Mouse (Mus musculus) activated CD4-positive, CD25-positive, alpha-beta regulatory T cell, adult 4 months (primary cell): Measurements from ENCODE around the gene Sowaha. TPM values are rescaled to one million over a fixed set of nuclear protein-coding genes. Genes with fewer than 3 reads are reported as not detected.
"Not testable (repeated sequence)": the region's sequence is repeated elsewhere in the genome, so short reads cannot be mapped to it uniquely, and the experiment has no call there.

Source experiments
- ATAC-seq: one replicate; pipeline ENCODE4 v1.8.0; 2017
- polyA plus RNA-seq, 2 experiments: library from polyadenylated mRNA; unstranded; fragments of 100-300 nt; shearing (Covaris generic); gene quantifications; one replicate each; pipeline ENCODE4 v1.2.1; 2017

The Sowaha gene
- polyA plus RNA-seq, 2 experiments from 2014 or later, result not detected

GRCm38 (mm10) chr11:53433057-53433456 is 47.0 kb downstream of the Sowaha start:
- ATAC-seq, result no peak

DNA sequence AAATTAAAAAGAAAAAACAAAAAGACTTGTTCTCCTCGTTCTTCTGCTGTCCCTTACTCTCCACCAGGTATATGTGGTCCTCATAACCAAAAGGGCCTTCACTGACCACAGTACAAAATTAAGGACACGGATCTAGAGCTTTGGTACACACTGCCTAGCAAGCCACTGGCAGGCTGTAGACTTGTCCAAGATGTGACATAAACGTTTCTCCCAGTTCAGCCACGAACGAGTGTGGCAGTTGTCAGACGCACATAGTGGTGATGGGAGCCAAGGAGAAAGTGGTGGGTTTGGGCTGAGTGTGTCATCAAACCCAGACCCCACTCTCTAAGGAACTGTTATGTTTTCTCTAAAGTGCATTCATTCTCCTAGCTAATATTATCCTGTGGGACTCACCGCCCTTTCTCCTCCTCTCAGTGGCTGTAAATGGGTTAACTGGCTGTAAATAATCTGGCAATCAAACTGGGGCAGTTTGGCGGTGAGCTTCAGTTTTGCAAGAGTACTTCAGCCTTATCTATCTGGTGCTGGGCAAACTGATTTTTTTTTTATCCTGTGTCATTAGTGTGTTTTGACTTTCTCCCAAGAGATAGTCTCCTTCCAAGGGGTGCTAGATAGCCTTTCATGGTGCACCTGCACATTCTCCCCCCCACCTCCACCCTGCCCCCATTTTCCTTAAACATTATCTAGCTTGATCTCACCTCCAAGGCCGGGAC is 48.6 kb downstream of the Sowaha start:
- no peak for ATAC-seq

DNA sequence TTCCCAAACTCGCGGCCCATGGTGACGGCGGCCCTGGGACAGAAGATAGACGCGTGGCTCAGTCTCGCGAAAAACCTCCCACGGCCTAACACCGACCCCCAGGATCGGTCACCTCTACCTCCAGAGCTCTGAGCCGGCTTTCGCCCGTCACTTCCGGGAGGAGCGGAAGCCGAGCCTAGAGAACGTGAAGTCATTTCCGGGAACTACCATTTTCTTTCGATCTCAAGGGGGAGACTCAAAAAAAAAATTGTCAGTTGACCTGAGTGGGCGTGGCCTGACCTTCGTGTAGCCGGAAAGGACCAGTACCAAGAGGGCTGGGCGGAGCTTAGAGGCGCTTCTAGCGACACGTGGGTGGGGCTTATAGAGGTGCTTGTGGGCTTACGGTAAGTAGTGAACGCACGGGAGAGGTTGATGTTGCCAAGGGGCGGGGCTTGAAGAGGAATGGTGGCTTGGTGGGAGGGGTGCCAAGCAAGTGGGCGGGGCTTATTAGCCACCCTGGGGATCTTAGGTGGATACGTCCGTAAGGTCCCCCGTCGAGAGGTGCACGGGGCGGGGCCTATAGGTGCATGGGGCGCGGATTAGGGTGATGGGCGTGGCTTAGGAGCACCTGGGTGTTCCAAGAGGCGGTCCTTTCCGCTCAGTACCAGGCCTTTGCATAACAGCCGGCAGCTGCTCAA is 49.3 kb downstream of the Sowaha start, which contains the start of the genes Uqcrq and Gdf9:
Uqcrq (minus strand) TSS at position 162 of the 677 bp plus-strand sequence.
Gdf9 (plus strand) TSS at position 354 of the 677 bp plus-strand sequence.
- peak; percentile 91 for ATAC-seq

DNA sequence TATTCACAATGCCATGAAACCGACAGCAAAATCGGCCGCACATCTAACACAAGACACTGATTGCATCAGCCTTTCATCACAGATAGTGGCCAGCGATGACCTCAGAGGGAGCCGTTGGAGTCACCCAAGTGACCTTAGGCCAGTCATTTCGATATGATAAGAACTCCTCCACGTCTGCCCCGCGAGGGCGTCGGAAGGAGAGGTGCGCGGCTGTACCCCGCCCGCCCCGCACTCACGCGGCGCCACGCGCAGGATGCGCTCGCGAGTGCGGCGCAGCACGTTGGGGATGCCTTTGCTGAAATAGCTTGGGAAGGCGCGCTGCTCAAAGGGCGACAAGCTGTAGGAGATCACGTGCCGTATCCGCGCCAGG is 49.8 kb downstream of the Sowaha start:
- peak; percentile 29 for ATAC-seq

- ATAC-seq, result no peak
Measured at GRCm38 (mm10) chr11:53429182-53429581, 50.9 kb downstream of the Sowaha start.

DNA sequence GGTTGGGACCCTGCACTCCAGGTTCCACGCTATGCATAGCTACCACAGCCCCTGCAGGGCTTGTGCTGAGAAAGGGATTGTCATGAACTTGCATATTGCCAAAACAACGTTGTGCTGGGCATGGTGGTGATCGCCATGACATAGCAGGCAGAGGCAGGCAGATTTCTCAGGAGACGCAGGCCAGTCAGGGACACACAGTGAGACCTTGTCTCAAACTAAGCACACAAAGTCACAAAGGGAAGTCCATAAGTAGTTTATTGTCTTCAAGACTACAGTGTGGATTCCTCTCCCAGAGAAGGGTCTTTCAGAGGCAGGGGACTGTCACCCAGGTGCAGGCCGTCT is 51.4 kb downstream of the Sowaha start:
- no peak for ATAC-seq

- no peak for ATAC-seq
Measured at GRCm38 (mm10) chr11:53427993-53428715, 51.9 kb downstream of the Sowaha start.

- ATAC-seq, result not testable (repeated sequence)
Measured at GRCm38 (mm10) chr11:53426914-53427313, 53.2 kb downstream of the Sowaha start.

Other genes with a start within 250 kb of the Sowaha start
- gene Hspa4, start 179.8 kb downstream of the Sowaha start, polyA plus RNA-seq, result 10 to 100 TPM; 22.3 to 33.7 TPM
- gene Zcchc10, start 155.6 kb downstream of the Sowaha start, polyA plus RNA-seq, result 10 to 100 TPM; 25.2 to 27.5 TPM
- 10 to 100 TPM in 1 of 2 experiments, 1 to 10 TPM in 1; 9.6 to 16.4 TPM for gene Aff4, start 129.4 kb downstream of the Sowaha start, polyA plus RNA-seq
- gene Leap2, start 57.1 kb downstream of the Sowaha start, polyA plus RNA-seq, result not detected
- gene Uqcrq, start 49.4 kb downstream of the Sowaha start, polyA plus RNA-seq, result 100 to 1,000 TPM; 427 to 519 TPM
- gene Gdf9, start 49.3 kb downstream of the Sowaha start, polyA plus RNA-seq, result under 1 TPM in 1 of 2 experiments, not detected in 1; 0.37 TPM
- under 1 TPM in 1 of 2 experiments, not detected in 1; 0.33 TPM for gene Gm10447, start 23.2 kb downstream of the Sowaha start, polyA plus RNA-seq
- under 1 TPM in 1 of 2 experiments, not detected in 1; 0.36 TPM for gene Shroom1, start 23.1 kb downstream of the Sowaha start, polyA plus RNA-seq
- gene Gm9837, start 9.8 kb downstream of the Sowaha start, polyA plus RNA-seq, result not detected
- not detected for gene Gm9945, start 108 bp downstream of the Sowaha start, polyA plus RNA-seq
- gene Sept8, start 39.0 kb upstream of the Sowaha start, polyA plus RNA-seq, result 1 to 10 TPM; 1.0 to 1.4 TPM
- 1 to 10 TPM; 5.9 to 7.8 TPM for gene Kif3a, start 87.1 kb upstream of the Sowaha start, polyA plus RNA-seq
- gene Il4, start 138.4 kb upstream of the Sowaha start, polyA plus RNA-seq, result 10 to 100 TPM in 1 of 2 experiments, 1 to 10 TPM in 1; 8.8 to 10.4 TPM
- gene Il13, start 154.4 kb upstream of the Sowaha start, polyA plus RNA-seq, result not detected
- gene Rad50, start 227.0 kb upstream of the Sowaha start, polyA plus RNA-seq, result 10 to 100 TPM; 43.2 to 44.8 TPM
- under 1 TPM in 1 of 2 experiments, not detected in 1; 0.21 TPM for gene Il5, start 240.5 kb upstream of the Sowaha start, polyA plus RNA-seq